Mouse (Mus musculus): ENCODE measurements around the gene Pcsk6. TPM values are rescaled to one million over a fixed set of nuclear protein-coding genes. Genes with fewer than 3 reads are reported as not detected.
A peak's percentile ranks its signal among the peaks of the same experiment; 100 is the strongest.
"Not testable (repeated sequence)": the region's sequence is repeated elsewhere in the genome, so short reads cannot be mapped to it uniquely, and the experiment has no call there.

Gene Pcsk6
- polyA plus RNA-seq, 1 experiment from 2014 or later, result 0.51 TPM

GRCm38 (mm10) chr7:66043552-66044459, 182.3 kb downstream of the Pcsk6 start, which contains the start of gene Gm45213:
TSS of gene Gm45213 (plus strand) at chr7:66043602.
- H3K4me3 ChIP-seq (replicated peaks), result no peak within 1 kb of the TSS
- H3K9ac ChIP-seq, result no peak within 1 kb of the TSS
- no peaks in the 10 kb centered on the region for H3K9me3 ChIP-seq (replicated peaks)
- no peaks in the 10 kb centered on the region for H3K36me3 ChIP-seq
- no peak within 1 kb of the TSS for H3K27ac ChIP-seq
- H3K4me2 ChIP-seq, result no peak within 1 kb of the TSS
- ATAC-seq (ENCODE audit: low read depth), result no peak
- H3K27me3 ChIP-seq, result 0 out of 2 replicates have a peak, but pooled peaks cover 4% of the 10 kb centered on the region
- DNase-seq, result no peak
- WGBS (ENCODE audit: insufficient replicate concordance), result 70% methylated on average over 10 of the region's 10 CpGs
- peaks cover 9% of the 10 kb centered on the region for H3K4me1 ChIP-seq (replicated peaks)

- Histone ChIP-seq H3K27ac (no peak overlapping the region), H3K4me2 (no peak overlapping the region), H3K36me3 (no peaks in the 10 kb centered on the region), H3K9ac (no peak overlapping the region), H3K4me3 (replicated peaks) (no peak overlapping the region), H3K27me3 (0 out of 2 replicates have a peak, but pooled peaks cover 4% of the 10 kb centered on the region), H3K9me3 (replicated peaks) (no peaks in the 10 kb centered on the region), H3K4me1 (replicated peaks) (peaks cover 9% of the 10 kb centered on the region)
- WGBS (ENCODE audit: insufficient replicate concordance), result 64% methylated on average over 9 of the region's 9 CpGs
- no peak for ATAC-seq (ENCODE audit: low read depth)
- no peak for DNase-seq
These were observed 183.1 kb downstream of the Pcsk6 start for GRCm38 (mm10) chr7:66044617-66045016.

GRCm38 (mm10) chr7:66046921-66047918, 185.7 kb downstream of the Pcsk6 start:
- Histone ChIP-seq H3K27ac (no peak overlapping the region), H3K27me3 (0 out of 2 replicates have a peak, but pooled peaks cover 4% of the 10 kb centered on the region), H3K4me2 (no peak overlapping the region), H3K36me3 (no peaks in the 10 kb centered on the region), H3K4me3 (replicated peaks) (no peak overlapping the region), H3K4me1 (replicated peaks) (no peaks in the 10 kb centered on the region; the same call in 1 of the 2 replicates), H3K9me3 (replicated peaks) (no peaks in the 10 kb centered on the region), H3K9ac (no peak overlapping the region)
- ATAC-seq (ENCODE audit: low read depth) (no peak), DNase-seq (no peak)
- WGBS (ENCODE audit: insufficient replicate concordance), result 50% methylated on average over 17 of the region's 17 CpGs

GRCm38 (mm10) chr7:66047975-66048374, 186.4 kb downstream of the Pcsk6 start:
- H3K9me3 ChIP-seq (replicated peaks), result no peaks in the 10 kb centered on the region
- DNase-seq (no peak), ATAC-seq (ENCODE audit: low read depth) (no peak)
- H3K27ac ChIP-seq, result no peak overlapping the region
- H3K4me1 ChIP-seq (replicated peaks), result no peaks in the 10 kb centered on the region; the same call in 1 of the 2 replicates
- WGBS (ENCODE audit: insufficient replicate concordance), result 67% methylated on average over 4 of the region's 4 CpGs
- H3K9ac ChIP-seq, result no peak overlapping the region
- no peak overlapping the region for H3K4me2 ChIP-seq
- 0 out of 2 replicates have a peak, but pooled peaks cover 4% of the 10 kb centered on the region for H3K27me3 ChIP-seq
- no peak overlapping the region for H3K4me3 ChIP-seq (replicated peaks)
- no peaks in the 10 kb centered on the region for H3K36me3 ChIP-seq

GRCm38 (mm10) chr7:66048446-66049230, 187.1 kb downstream of the Pcsk6 start:
- WGBS (ENCODE audit: insufficient replicate concordance), result 67% methylated on average over 12 of the region's 12 CpGs
- H3K9ac ChIP-seq, result no peak overlapping the region
- no peak overlapping the region for H3K4me3 ChIP-seq (replicated peaks)
- H3K9me3 ChIP-seq (replicated peaks), result no peaks in the 10 kb centered on the region
- no peaks in the 10 kb centered on the region; the same call in 1 of the 2 replicates for H3K4me1 ChIP-seq (replicated peaks)
- 0 out of 2 replicates have a peak, but pooled peaks cover 4% of the 10 kb centered on the region for H3K27me3 ChIP-seq
- H3K36me3 ChIP-seq, result no peaks in the 10 kb centered on the region
- DNase-seq (no peak), ATAC-seq (ENCODE audit: low read depth) (no peak)
- H3K4me2 ChIP-seq, result no peak overlapping the region
- H3K27ac ChIP-seq, result no peak overlapping the region

GRCm38 (mm10) chr7:66053946-66054483, 192.5 kb downstream of the Pcsk6 start:
- ATAC-seq (ENCODE audit: low read depth) (no peak), DNase-seq (no peak)
- Histone ChIP-seq H3K27ac (no peak overlapping the region), H3K4me1 (replicated peaks) (0 out of 2 replicates have a peak, but pooled peaks cover under 1% of the 10 kb centered on the region), H3K9ac (no peak overlapping the region), H3K36me3 (no peaks in the 10 kb centered on the region), H3K9me3 (replicated peaks) (no peaks in the 10 kb centered on the region), H3K4me3 (replicated peaks) (no peak overlapping the region), H3K4me2 (no peak overlapping the region), H3K27me3 (no peaks in the 10 kb centered on the region; the same call in 1 of the 2 replicates)
- 66% methylated on average over 4 of the region's 4 CpGs for WGBS (ENCODE audit: insufficient replicate concordance)

- H3K4me2 ChIP-seq; H3K4me3 ChIP-seq (replicated peaks); H3K9ac ChIP-seq; H3K27ac ChIP-seq; H3K27me3 ChIP-seq; H3K36me3 ChIP-seq; H3K9me3 ChIP-seq (replicated peaks); ATAC-seq (ENCODE audit: low read depth); DNase-seq: not testable (repeated sequence)
- H3K4me1 ChIP-seq (replicated peaks), result peaks cover 10% of the 10 kb centered on the region
- WGBS (ENCODE audit: insufficient replicate concordance), result 10% methylated on average over 2 of the region's 2 CpGs
These were observed 193.8 kb downstream of the Pcsk6 start for GRCm38 (mm10) chr7:66055356-66055755.

GRCm38 (mm10) chr7:66058703-66059102, 197.2 kb downstream of the Pcsk6 start, which contains the start of gene Snrpa1:
TSS of gene Snrpa1 (plus strand) at chr7:66059003.
- no peaks in the 10 kb centered on the region; the same call in 1 of the 2 replicates for H3K27me3 ChIP-seq
- H3K9ac ChIP-seq, result peak within 1 kb of the TSS; percentile 93
- H3K27ac ChIP-seq, result peak within 1 kb of the TSS; percentile 81
- peaks cover 15% of the 10 kb centered on the region for H3K36me3 ChIP-seq
- DNase-seq, result no peak
- H3K4me3 ChIP-seq (replicated peaks), result peak within 1 kb of the TSS; percentile 89
- peak within 1 kb of the TSS; percentile 76 for H3K4me2 ChIP-seq
- H3K9me3 ChIP-seq (replicated peaks), result no peaks in the 10 kb centered on the region
- peaks cover 23% of the 10 kb centered on the region for H3K4me1 ChIP-seq (replicated peaks)
- WGBS (ENCODE audit: insufficient replicate concordance), result 65% methylated on average over 1 of the region's 1 CpGs
- ATAC-seq (ENCODE audit: low read depth), result no peak

GRCm38 (mm10) chr7:66060066-66060956, 198.8 kb downstream of the Pcsk6 start:
- Histone ChIP-seq H3K36me3 (peaks cover 28% of the 10 kb centered on the region), H3K4me2 (peak overlapping the region; percentile 76), H3K4me3 (replicated peaks) (peak overlapping the region; percentile 89), H3K9me3 (replicated peaks) (no peaks in the 10 kb centered on the region), H3K27me3 (no peaks in the 10 kb centered on the region; the same call in 1 of the 2 replicates), H3K27ac (peak overlapping the region; percentile 81), H3K9ac (peak overlapping the region; percentile 93), H3K4me1 (replicated peaks) (peaks cover 23% of the 10 kb centered on the region)
- WGBS (ENCODE audit: insufficient replicate concordance), result under 1% methylated on average over 64 of the region's 64 CpGs
- peak; percentile 80 for DNase-seq
- peak; percentile 92 for ATAC-seq (ENCODE audit: low read depth)

All from liver, embryonic 13.5 days (tissue).